Mouse (Mus musculus) ES-E14 (cell line): ENCODE results near the gene Ippk.

ENCODE experiments used
- CHD2 ChIP-seq: IDR thresholded peaks from 2 replicates; pipeline ENCODE4 v1.6.1; 2014; ENCODE audit warnings: mild to moderate bottlenecking, low read depth, low read length, inconsistent platforms
- HCFC1 ChIP-seq: IDR thresholded peaks from 2 replicates; pipeline ENCODE4 v1.6.1; 2012; ENCODE audit warnings: low read length, inconsistent platforms, borderline replicate concordance; ENCODE audit not compliant: insufficient read depth
- MAFK ChIP-seq: IDR thresholded peaks from 2 replicates; pipeline ENCODE4 v1.6.1; 2014; ENCODE audit warnings: mild to moderate bottlenecking, low read depth, low read length, inconsistent platforms; ENCODE audit not compliant: insufficient read depth
- ZC3H11A ChIP-seq: IDR thresholded peaks from 2 replicates; pipeline ENCODE4 v1.6.1; 2012; ENCODE audit warnings: low read depth, mild to moderate bottlenecking, inconsistent platforms, low read length, borderline replicate concordance
- ZNF384 ChIP-seq: IDR thresholded peaks from 2 replicates; pipeline ENCODE4 v1.6.1; 2012; ENCODE audit warnings: low read depth, low read length, inconsistent platforms

GRCm38 (mm10) chr13:49407795-49408194 lies 13.3 kb upstream of the Ippk start:
- TF ChIP-seq ZC3H11A (no peak), CHD2 (no peak), HCFC1 (no peak), MAFK (no peak), ZNF384 (no peak)
